Mouse (Mus musculus): ENCODE measurements around the gene Jmy.

DNA sequence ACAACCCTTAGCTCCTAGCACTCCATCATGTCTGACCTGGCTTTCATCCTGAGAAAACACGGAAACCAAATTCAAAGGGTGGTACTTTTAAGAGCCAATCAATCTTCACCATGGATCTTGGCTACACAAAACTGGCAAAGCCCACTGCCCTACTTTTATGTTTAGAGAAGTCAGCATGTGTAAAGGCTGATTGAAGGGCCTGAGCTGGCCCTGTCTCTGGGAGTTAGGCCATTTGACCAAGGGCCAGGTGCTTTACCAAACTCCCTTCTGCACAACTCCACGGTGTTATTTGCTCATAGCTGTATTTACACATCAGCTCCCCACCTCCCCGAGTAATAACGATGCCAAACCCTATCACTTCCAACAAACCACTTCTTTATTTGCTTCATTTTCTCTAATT is 39.7 kb upstream of the Jmy start:
- TF ChIP-seq POLR2A (IDR thresholded peaks at IDR 0.05; ENCODE audit: low read depth, low read length) = no peak
- TF ChIP-seq CTCF (IDR thresholded peaks at IDR 0.05; ENCODE audit: borderline replicate concordance, insufficient read depth, low read length) = no peak

Measured in embryonic fibroblast, embryonic 13.5 days (primary cell).